7 mouse cellular contexts compared by ENCODE assay signal in genomic region chr8:92493403-92493802, GRCm38 (mm10).
A peak's percentile ranks its signal among the peaks of the same experiment; 100 is the strongest.
DNase-seq lines count a peak whose midpoint lies in the region; ATAC-seq and TF ChIP-seq lines count a peak whose summit lies in the region.

No protein-coding gene starts in this region.

- no peak overlapping the region for H3K27ac ChIP-seq in lung, embryonic 14.5 days (ENCODE audit: low read depth)
- H3K27ac ChIP-seq in intestine, embryonic 15.5 days, result no peak overlapping the region

- TF ChIP-seq POLR2A in brain, embryonic 14.5 days (IDR thresholded peaks at IDR 0.05; ENCODE audit: borderline replicate concordance, extremely low read depth, insufficient read depth, insufficient read length, poor library complexity, severe bottlenecking), result no peak

- 0 out of 2 replicates have a peak, but pooled peaks have one; percentile 8 for TF ChIP-seq CTCF in brain, embryonic 14.5 days (IDR thresholded peaks at IDR 0.05; ENCODE audit: borderline replicate concordance, extremely low read depth, insufficient read depth, insufficient read length)
- TF ChIP-seq CTCF in lung, embryonic 14.5 days (IDR thresholded peaks at IDR 0.05; ENCODE audit: low read depth), result peak; percentile 56

- no peak overlapping the region for H3K4me2 ChIP-seq in lung, embryonic 14.5 days
- no peak overlapping the region for H3K4me2 ChIP-seq in intestine, embryonic 15.5 days (replicated peaks)

- peak; percentile 77 for DNase-seq in left cerebral cortex, postnatal 4 days
- DNase-seq in left cerebral cortex, adult 9 months (ENCODE audit: low spot score in 2 of 2), result no peak
- DNase-seq in brain, embryonic 14.5 days (ENCODE audit: low read depth), result peak; percentile 78
- DNase-seq in heart, adult 18-20 months, result peak; percentile 66 to 80
- DNase-seq in lung, embryonic 14.5 days, result peak; percentile 83
- DNase-seq in spleen, adult 18-20 months, result no peak

- no peaks in the 10 kb centered on the region for H3K27me3 ChIP-seq in lung, embryonic 14.5 days (ENCODE audit: insufficient read depth, low read length)
- H3K27me3 ChIP-seq in intestine, embryonic 15.5 days (replicated peaks), result 0 out of 2 replicates have a peak, but pooled peaks cover 2% of the 10 kb centered on the region

- H3K4me1 ChIP-seq in lung, embryonic 14.5 days (ENCODE audit: insufficient read depth), result no peaks in the 10 kb centered on the region
- no peaks in the 10 kb centered on the region for H3K4me1 ChIP-seq in intestine, embryonic 15.5 days (replicated peaks)

- H3K36me3 ChIP-seq in lung, embryonic 14.5 days (ENCODE audit: insufficient read depth), result no peaks in the 10 kb centered on the region
- no peaks in the 10 kb centered on the region for H3K36me3 ChIP-seq in intestine, embryonic 15.5 days

- no peak overlapping the region for H3K9ac ChIP-seq in lung, embryonic 14.5 days
- no peak overlapping the region for H3K9ac ChIP-seq in intestine, embryonic 15.5 days

- intact Hi-C loops in left cerebral cortex, postnatal 4 days (cut with DNase I), result no loop called here

- H3K4me3 ChIP-seq in lung, embryonic 14.5 days (ENCODE audit: low read depth, low read length), result no peak overlapping the region
- no peak overlapping the region for H3K4me3 ChIP-seq in intestine, embryonic 15.5 days (replicated peaks)

- no peaks in the 10 kb centered on the region for H3K9me3 ChIP-seq in lung, embryonic 14.5 days (ENCODE audit: low read depth, low read length)
- no peaks in the 10 kb centered on the region for H3K9me3 ChIP-seq in intestine, embryonic 15.5 days

- peak; percentile 90; the same call in 1 of the 2 replicates for ATAC-seq in lung, embryonic 14.5 days (ENCODE audit: insufficient read depth)
- ATAC-seq in intestine, embryonic 15.5 days, result no peak; the same call in 1 of the 2 replicates

- 45% methylated on average over 4 of the region's 4 CpGs for WGBS in lung, embryonic 14.5 days
- 54% methylated on average over 4 of the region's 4 CpGs for WGBS in intestine, embryonic 15.5 days

Comparison
In these comparisons a context has a peak if more than half of its experiments do, and no peak if none do; other contexts are left out.
1. DNase-seq: peak in left cerebral cortex, postnatal 4 days (single experiment), brain, embryonic 14.5 days (single experiment), heart, adult 18-20 months (2 of 2) and lung, embryonic 14.5 days (single experiment); none in left cerebral cortex, adult 9 months (0 of 2) and spleen, adult 18-20 months (0 of 2).